Mouse (Mus musculus) embryonic fibroblast, embryonic 13.5 days (primary cell): ENCODE measurements around the gene Esrra.

ENCODE experiments used
- CTCF ChIP-seq: IDR thresholded peaks from 2 replicates; pipeline ENCODE4 v1.5.1; 2011; ENCODE audit warnings: mild to moderate bottlenecking, control low read depth, low read length, moderate library complexity, borderline replicate concordance; ENCODE audit not compliant: insufficient read depth
- POLR2A ChIP-seq: IDR thresholded peaks from 2 replicates; pipeline ENCODE4 v1.6.1; 2011; ENCODE audit warnings: low read depth, mild to moderate bottlenecking, control low read depth, low read length, moderate library complexity

GRCm38 (mm10) chr19:6934195-6934977 is 12.8 kb upstream of the Esrra start, which contains the start of gene Kcnk4:
- TF ChIP-seq CTCF (no peak), POLR2A (no peak)
